Mouse (Mus musculus) intestine, embryonic 14.5 days (tissue): ENCODE data around the gene Ccnt1. TPM values are rescaled to one million over a fixed set of nuclear protein-coding genes. Genes with fewer than 3 reads are reported as not detected.
A peak's percentile ranks its signal among the peaks of the same experiment; 100 is the strongest.

Experiments
- ATAC-seq: fragments of 200-750 bp; cut with Nextera tagmentation; replicated peaks from 2 replicates; pipeline ENCODE4 v1.8.0; 2017; ENCODE audit warnings: low read depth, moderate number of reproducible peaks, moderate TSS enrichment, moderate library complexity; ENCODE audit not compliant: low FRiP score, low TSS enrichment
- DNase-seq: peaks from one replicate; pipeline ENCODE4 v3.0.0-alpha.2; 2018; ENCODE audit warnings: low spot score
- H3K27ac ChIP-seq: fragments of 300-500 bp; sonication (generic); 2 replicates; pipeline ENCODE4 v1.5.1; 2014; ENCODE audit warnings: low read depth, mild to moderate bottlenecking, control low read depth
- H3K27me3 ChIP-seq: fragments of 300-500 bp; sonication (generic); replicated peaks from 2 replicates; pipeline ENCODE4 v1.6.1; 2014; ENCODE audit warnings: low read length, control low read depth; ENCODE audit not compliant: control insufficient read depth, insufficient read depth
- H3K36me3 ChIP-seq: fragments of 300-500 bp; sonication (generic); 2 replicates; pipeline ENCODE4 v1.6.1; 2014; ENCODE audit warnings: low read length, control low read depth; ENCODE audit not compliant: control insufficient read depth, insufficient read depth
- H3K4me1 ChIP-seq: fragments of 300-500 bp; sonication (generic); replicated peaks from 2 replicates; pipeline ENCODE4 v1.6.1; 2014; ENCODE audit warnings: low read length, control low read depth, mixed read lengths; ENCODE audit not compliant: control insufficient read depth, insufficient read depth
- H3K4me2 ChIP-seq: fragments of 300-500 bp; sonication (generic); 2 replicates; pipeline ENCODE4 v1.6.1; 2014; ENCODE audit warnings: low read length
- H3K4me3 ChIP-seq: fragments of 300-500 bp; sonication (generic); 2 replicates; pipeline ENCODE4 v1.5.1; 2014; ENCODE audit warnings: low read depth, low read length, control low read depth, mixed read lengths
- H3K9ac ChIP-seq: fragments of 300-500 bp; sonication (generic); 2 replicates; pipeline ENCODE4 v1.6.1; 2014; ENCODE audit warnings: mild to moderate bottlenecking, low read length
- H3K9me3 ChIP-seq: fragments of 300-500 bp; sonication (generic); 2 replicates; pipeline ENCODE4 v1.6.1; 2016; ENCODE audit warnings: low read length, control low read depth; ENCODE audit not compliant: control insufficient read depth
- WGBS: fragments of 180-500 bp; shearing (Covaris S2); extraction: QIAGEN DNeasy Blood & Tissue Kit; methylation state at CpG from one replicate; pipeline ENCODE4 v1.1.7; 2014; 5-methylcytosine and 5-hydroxymethylcytosine counted together
- polyA plus RNA-seq: library from polyadenylated mRNA; unstranded; fragments of >200 nt; fragmentation: Nextera tagmentation; extraction: Ambion mirVana; gene quantifications from 2 replicates; pipeline ENCODE4 v1.2.1, GENCODE M21; 2014

The Ccnt1 gene
- polyA plus RNA-seq, 1 experiment from 2014 or later: 48.7 TPM

- no peak for ATAC-seq
- Histone ChIP-seq H3K4me1 (peaks cover 19% of the 10 kb centered on the region), H3K9me3 (no peaks in the 10 kb centered on the region), H3K4me2 (peak overlapping the region; percentile 76), H3K36me3 (peaks cover 7% of the 10 kb centered on the region; the same call in 1 of the 2 replicates), H3K27ac (no peak overlapping the region), H3K9ac (peak overlapping the region; percentile 94), H3K4me3 (no peak overlapping the region), H3K27me3 (no peaks in the 10 kb centered on the region)
- no peak for DNase-seq
- 66% methylated on average over 7 of the region's 7 CpGs for WGBS
These were observed 1.5 kb downstream of the Ccnt1 start for GRCm38 (mm10) chr15:98569216-98569615.

DNA sequence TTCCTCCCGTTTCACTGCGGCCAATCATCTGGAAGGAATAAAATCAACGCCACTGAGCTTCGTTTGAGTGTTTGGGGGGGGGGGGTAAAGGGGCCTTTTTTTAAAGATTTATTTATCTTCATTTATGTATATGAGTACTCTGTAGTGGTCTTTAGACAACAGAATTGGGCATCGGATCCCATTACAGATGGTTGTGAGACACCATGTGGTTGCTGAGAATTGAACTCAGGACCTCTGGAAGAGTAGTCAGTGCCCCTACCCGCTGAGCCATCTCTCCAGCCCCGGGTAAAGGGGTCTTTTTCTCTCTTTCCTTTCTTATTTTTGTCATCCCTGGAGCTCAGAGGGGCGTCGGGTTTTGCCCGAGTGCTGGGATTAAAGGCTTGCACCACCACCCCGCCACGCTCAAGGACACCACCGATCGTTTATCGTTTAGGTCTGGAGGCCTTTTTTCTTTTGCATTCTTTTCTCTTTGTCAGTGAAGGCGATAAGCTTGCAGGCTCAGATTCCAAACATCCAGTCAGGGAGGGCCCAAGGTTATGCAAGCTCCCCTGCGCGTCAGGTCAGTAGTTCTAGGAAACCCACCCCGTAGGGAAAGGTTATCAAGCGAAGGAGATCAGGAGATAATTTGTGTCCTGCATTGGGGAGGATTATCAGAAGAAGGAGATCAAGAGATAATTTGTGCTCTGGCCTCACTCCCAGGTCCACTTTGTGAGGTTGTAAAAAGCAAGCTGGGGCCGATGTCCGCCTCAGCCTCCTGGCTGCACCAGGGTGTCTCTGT is 2.3 kb downstream of the Ccnt1 start:
- Histone ChIP-seq H3K4me3 (peak overlapping the region; percentile 78), H3K27ac (peak overlapping the region; percentile 94), H3K27me3 (no peaks in the 10 kb centered on the region), H3K9ac (peak overlapping the region; percentile 94), H3K36me3 (peaks cover 11% of the 10 kb centered on the region), H3K4me2 (peak overlapping the region; percentile 76), H3K4me1 (peaks cover 19% of the 10 kb centered on the region), H3K9me3 (no peaks in the 10 kb centered on the region)
- 5% methylated on average over 22 of the region's 22 CpGs for WGBS
- DNase-seq: peak; percentile 67
- ATAC-seq: peak; percentile 5; the same call in 1 of the 2 replicates

- Histone ChIP-seq H3K9me3 (no peaks in the 10 kb centered on the region), H3K4me3 (peak overlapping the region; percentile 78), H3K36me3 (peaks cover 18% of the 10 kb centered on the region), H3K27me3 (no peaks in the 10 kb centered on the region), H3K27ac (peak overlapping the region; percentile 95), H3K9ac (peak overlapping the region; percentile 94), H3K4me1 (peaks cover 19% of the 10 kb centered on the region), H3K4me2 (peak overlapping the region; percentile 98)
- under 1% methylated on average over 88 of the region's 88 CpGs for WGBS
- DNase-seq (peak; percentile 99), ATAC-seq (peak; percentile 95)
These were observed 3.2 kb downstream of the Ccnt1 start for GRCm38 (mm10) chr15:98567278-98568134.

DNA sequence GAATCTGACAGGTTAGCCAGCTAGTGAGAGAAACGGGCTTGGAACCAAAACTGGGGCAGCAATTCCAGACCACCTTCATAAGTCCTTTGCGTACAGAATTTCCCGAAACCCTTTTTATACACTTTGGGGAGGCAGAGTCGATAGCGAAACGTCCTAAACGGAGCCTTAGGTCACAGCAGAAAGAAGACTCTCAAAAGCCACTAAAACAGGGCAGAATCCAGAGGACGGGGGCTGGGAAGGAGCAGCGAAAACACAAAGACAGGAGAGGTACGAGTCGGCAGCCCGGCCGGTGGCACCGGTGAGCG is 3.8 kb downstream of the Ccnt1 start:
- no peak for ATAC-seq
- Histone ChIP-seq H3K27me3 (no peaks in the 10 kb centered on the region), H3K9ac (peak overlapping the region; percentile 93), H3K27ac (peak overlapping the region; percentile 95), H3K36me3 (peaks cover 18% of the 10 kb centered on the region), H3K4me2 (peak overlapping the region; percentile 98), H3K9me3 (no peaks in the 10 kb centered on the region), H3K4me1 (peaks cover 19% of the 10 kb centered on the region), H3K4me3 (peak overlapping the region; percentile 78)
- under 1% methylated on average over 15 of the region's 15 CpGs for whole genome bisulfite sequencing
- DNase-seq: no peak

DNA sequence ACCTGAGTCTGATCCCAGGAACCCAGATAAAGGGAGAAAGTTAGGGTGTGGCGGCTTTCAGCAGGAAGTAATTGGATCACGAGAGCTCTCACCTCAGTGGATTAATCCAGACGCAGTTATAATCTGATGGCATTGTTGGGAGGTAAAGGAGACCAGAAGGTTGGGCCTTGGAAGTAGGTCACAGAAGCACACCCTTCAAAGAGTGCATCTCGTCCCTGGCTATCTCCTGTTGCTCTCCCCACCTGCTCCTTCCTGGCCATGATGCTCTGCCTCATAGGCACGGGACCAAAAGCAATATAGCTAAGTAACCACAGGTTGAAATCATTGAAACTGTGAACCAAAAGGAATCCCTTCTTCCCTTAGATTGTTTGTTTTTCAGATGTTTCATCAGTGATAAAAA is 13.5 kb downstream of the Ccnt1 start:
- Histone ChIP-seq H3K9ac (no peak overlapping the region), H3K27me3 (no peaks in the 10 kb centered on the region), H3K27ac (no peak overlapping the region), H3K9me3 (no peaks in the 10 kb centered on the region), H3K36me3 (peaks cover 73% of the 10 kb centered on the region), H3K4me1 (no peaks in the 10 kb centered on the region), H3K4me2 (no peak overlapping the region), H3K4me3 (no peak overlapping the region)
- ATAC-seq: no peak
- 88% methylated on average over 5 of the region's 5 CpGs for WGBS
- no peak for DNase-seq

DNA sequence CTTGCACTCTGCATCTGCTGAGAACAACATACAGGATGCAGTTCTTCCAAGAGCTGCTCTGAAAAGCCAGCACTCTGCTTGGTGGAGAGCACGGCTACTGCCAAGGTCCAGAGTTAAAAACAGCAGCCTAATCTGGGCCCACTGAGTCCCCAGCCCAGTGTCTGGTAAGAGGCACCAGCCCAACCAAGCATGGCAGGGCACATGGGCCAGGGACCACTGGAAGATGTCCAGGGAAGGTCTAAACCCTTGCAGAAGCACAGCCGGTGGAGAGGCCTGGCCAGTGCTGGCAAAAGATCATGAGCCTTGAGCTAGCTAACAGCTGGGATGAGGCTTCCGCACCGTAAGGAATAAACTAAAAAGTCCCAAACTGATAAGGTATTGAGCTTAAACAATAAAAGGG is 14.8 kb downstream of the Ccnt1 start:
- Histone ChIP-seq H3K4me3 (no peak overlapping the region), H3K36me3 (peaks cover 87% of the 10 kb centered on the region), H3K4me2 (no peak overlapping the region), H3K27me3 (no peaks in the 10 kb centered on the region), H3K4me1 (no peaks in the 10 kb centered on the region), H3K9ac (no peak overlapping the region), H3K27ac (no peak overlapping the region), H3K9me3 (no peaks in the 10 kb centered on the region)
- no peak for DNase-seq
- no peak for ATAC-seq
- 92% methylated on average over 4 of the region's 4 CpGs for WGBS

GRCm38 (mm10) chr15:98552758-98553157 is 18.0 kb downstream of the Ccnt1 start:
- 95% methylated on average over 2 of the region's 2 CpGs for WGBS
- no peak overlapping the region for H3K9ac ChIP-seq
- H3K4me3 ChIP-seq: no peak overlapping the region
- H3K36me3 ChIP-seq: peaks cover 90% of the 10 kb centered on the region
- DNase-seq (no peak), ATAC-seq (no peak)
- H3K4me1 ChIP-seq: no peaks in the 10 kb centered on the region
- no peaks in the 10 kb centered on the region for H3K27me3 ChIP-seq
- no peak overlapping the region for H3K4me2 ChIP-seq
- no peaks in the 10 kb centered on the region for H3K9me3 ChIP-seq
- H3K27ac ChIP-seq: no peak overlapping the region

GRCm38 (mm10) chr15:98546843-98547242 is 23.9 kb downstream of the Ccnt1 start:
- no peaks in the 10 kb centered on the region for H3K9me3 ChIP-seq
- DNase-seq: no peak
- H3K9ac ChIP-seq: no peak overlapping the region
- no peak overlapping the region for H3K27ac ChIP-seq
- peaks cover 93% of the 10 kb centered on the region for H3K36me3 ChIP-seq
- 90% methylated on average over 5 of the region's 5 CpGs for WGBS
- no peaks in the 10 kb centered on the region for H3K27me3 ChIP-seq
- no peak overlapping the region for H3K4me2 ChIP-seq
- no peak overlapping the region for H3K4me3 ChIP-seq
- H3K4me1 ChIP-seq: no peaks in the 10 kb centered on the region
- no peak for ATAC-seq
